Mouse (Mus musculus): ENCODE data around the gene Slc11a1.

GRCm38 (mm10) chr1:74394311-74394710 lies 19.3 kb downstream of the Slc11a1 start:
- no peak for TF ChIP-seq CTCF (IDR thresholded peaks at IDR 0.05; ENCODE audit: borderline replicate concordance, insufficient read depth, low read depth, low read length)
- TF ChIP-seq POLR2A (IDR thresholded peaks at IDR 0.05; ENCODE audit: borderline replicate concordance, insufficient read depth, low read length): no peak
